Comparison of ENCODE assay signal across 19 mouse cellular contexts in genomic region chr7:80397986-80398385, GRCm38 (mm10). TPM values are rescaled to one million over a fixed set of nuclear protein-coding genes. Genes with fewer than 3 reads are reported as not detected.
DNase-seq lines count a peak whose midpoint lies in the region; TF ChIP-seq lines count a peak whose summit lies in the region.
"Had no signal": no experiment of that assay in that cellular context is flagged by ENCODE, and none has a peak within 500 bp of the region (broad histone marks: within the 10 kb centered on the region; RNA-seq: fewer than 3 reads in every experiment).

No protein-coding gene starts in this region.

- no peak overlapping the region for H3K9ac ChIP-seq in heart, adult 2 months (ENCODE audit: low read depth, low read length)
- H3K9ac ChIP-seq: hindbrain, embryonic 15.5 days; intestine, embryonic 15.5 days; limb, embryonic 15.5 days; liver, embryonic 14.5 days; lung, embryonic 14.5 days had no signal

- DNase-seq in heart, embryonic 10.5 days (ENCODE audit: low spot score) = no peak
- DNase-seq in heart, adult 2 months = no peak
- peak; percentile 41 to 66 for DNase-seq in left cerebral cortex, adult 2 months (ENCODE audit: extremely low spot score in 1 of 2, low spot score in 2 of 2)
- no peak for DNase-seq in left cerebral cortex, adult 11 months (ENCODE audit: low spot score)
- DNase-seq in right cerebral cortex, adult 2 months (ENCODE audit: low spot score in 2 of 2) = peak; percentile 64 to 67
- no peak for DNase-seq in right cerebral cortex, postnatal 14 days
- no peak for DNase-seq in kidney, adult 8-10 months
- DNase-seq: adrenal gland, postnatal 25 days; cerebellum, adult 11 months; kidney, adult 9 months; kidney, postnatal 14 days; lung, embryonic 14.5 days; lung, postnatal 36 days; thymus, postnatal 25 days had no signal

- TF ChIP-seq POLR2A in heart, adult 2 months (IDR thresholded peaks at IDR 0.05; ENCODE audit: insufficient read depth, low read depth, low read length) = no peak

- TF ChIP-seq CTCF in heart, adult 2 months (IDR thresholded peaks at IDR 0.05) = no peak
- TF ChIP-seq CTCF in left cerebral cortex, adult 2 months (IDR thresholded peaks at IDR 0.05) = no peak

- H3K27ac ChIP-seq in heart, embryonic 10.5 days = peak overlapping the region; percentile 32; the same call in 1 of the 2 replicates
- no peak overlapping the region for H3K27ac ChIP-seq in heart, adult 2 months
- peak overlapping the region; percentile 74 for H3K27ac ChIP-seq in left cerebral cortex, adult 2 months
- H3K27ac ChIP-seq: forebrain, embryonic 10.5 days; hindbrain, embryonic 15.5 days; intestine, embryonic 15.5 days; limb, embryonic 15.5 days; liver, embryonic 14.5 days had no signal

- intact Hi-C loops in heart, adult 2 months (cut with DNase I) = loop anchor here (5.0 kb wide), 1 partner anchor 134 kb away; no protein-coding TSS in a partner anchor
- intact Hi-C loops in left cerebral cortex, adult 2 months (cut with DNase I) = loop anchor here (5.0 kb wide), 1 partner anchor 139 kb away; the partner anchor contains the start of gene Blm

- H3K27me3 ChIP-seq in heart, embryonic 10.5 days (ENCODE audit: insufficient read depth, poor library complexity, severe bottlenecking) = no peaks in the 10 kb centered on the region
- no peaks in the 10 kb centered on the region for H3K27me3 ChIP-seq in heart, adult 2 months (ENCODE audit: control insufficient read depth, insufficient read depth, low read length)
- H3K27me3 ChIP-seq: hindbrain, embryonic 15.5 days; intestine, embryonic 15.5 days; limb, embryonic 15.5 days had no signal

- no peaks in the 10 kb centered on the region for H3K9me3 ChIP-seq in heart, embryonic 10.5 days
- H3K9me3 ChIP-seq: forebrain, embryonic 10.5 days; hindbrain, embryonic 15.5 days; intestine, embryonic 15.5 days; limb, embryonic 15.5 days had no signal

- no peak overlapping the region for H3K4me3 ChIP-seq in heart, embryonic 10.5 days
- H3K4me3 ChIP-seq in heart, adult 2 months = no peak overlapping the region
- H3K4me3 ChIP-seq in left cerebral cortex, adult 2 months = no peak overlapping the region
- H3K4me3 ChIP-seq: forebrain, embryonic 10.5 days; hindbrain, embryonic 15.5 days; intestine, embryonic 15.5 days; limb, embryonic 15.5 days had no signal

- peaks cover 56% of the 10 kb centered on the region for H3K36me3 ChIP-seq in heart, embryonic 10.5 days
- no peaks in the 10 kb centered on the region; the same call in 1 of the 2 replicates for H3K36me3 ChIP-seq in heart, adult 2 months (ENCODE audit: control insufficient read depth, insufficient read depth, low read length)

- no peak for TF ChIP-seq EP300 in heart, adult 2 months (IDR thresholded peaks at IDR 0.05; ENCODE audit: insufficient read depth, low read depth, low read length)

- WGBS in heart, embryonic 10.5 days = 88% methylated on average over 9 of the region's 9 CpGs
- WGBS in heart, adult 2 months = 91% methylated on average over 9 of the region's 9 CpGs

- peaks cover 40% of the 10 kb centered on the region for H3K4me1 ChIP-seq in heart, embryonic 10.5 days
- peaks cover 16% of the 10 kb centered on the region for H3K4me1 ChIP-seq in heart, adult 2 months (ENCODE audit: control insufficient read depth, insufficient read depth, low read length)

- peaks cover 6% of the 10 kb centered on the region for H3K79me2 ChIP-seq in heart, adult 2 months (replicated peaks; ENCODE audit: control insufficient read depth, insufficient read depth, low read length)

RNA-seq across cellular contexts. Expression of gene Furin, which starts 7.2 kb away (rescaled TPM):
- polyA plus RNA-seq in heart, embryonic 10.5 days (2016; fragmentation: Nextera tagmentation; extraction: Ambion mirVana) = 18.1 and 20.7 TPM in 2 replicates
- total RNA-seq in heart, adult 2 months (2021) = 100 to 1,000 TPM; 108 to 129 TPM
- 64.9 and 79.4 TPM in 2 replicates for polyA plus RNA-seq in heart, adult 2 months (2012; rRNA removed)
- 10 to 100 TPM; 38.0 to 40.7 TPM for total RNA-seq in left cerebral cortex, adult 2 months (2021)

RNA-seq across cellular contexts. Expression of gene Fes, which starts 10.2 kb away (rescaled TPM):
- polyA plus RNA-seq in heart, embryonic 10.5 days (2016; fragmentation: Nextera tagmentation; extraction: Ambion mirVana) = 9.7 and 11.7 TPM in 2 replicates
- total RNA-seq in heart, adult 2 months (2021) = 1 to 10 TPM; 8.9 to 9.8 TPM
- 15.4 and 17.3 TPM in 2 replicates for polyA plus RNA-seq in heart, adult 2 months (2012; rRNA removed)
- 1 to 10 TPM; 5.3 to 6.8 TPM for total RNA-seq in left cerebral cortex, adult 2 months (2021)

RNA-seq across cellular contexts. Expression of gene Man2a2, which starts 26.8 kb away (rescaled TPM):
- polyA plus RNA-seq in heart, embryonic 10.5 days (2016; fragmentation: Nextera tagmentation; extraction: Ambion mirVana) = 20.0 and 20.9 TPM in 2 replicates
- total RNA-seq in heart, adult 2 months (2021) = 10 to 100 TPM; 55.7 to 58.7 TPM
- 75.8 and 82.4 TPM in 2 replicates for polyA plus RNA-seq in heart, adult 2 months (2012; rRNA removed)
- 100 to 1,000 TPM; 152 to 157 TPM for total RNA-seq in left cerebral cortex, adult 2 months (2021)

RNA-seq across cellular contexts. Expression of gene Hddc3, which starts 55.1 kb away (rescaled TPM):
- polyA plus RNA-seq in heart, embryonic 10.5 days (2016; fragmentation: Nextera tagmentation; extraction: Ambion mirVana) = 18.3 and 18.4 TPM in 2 replicates
- 10 to 100 TPM; 30.0 to 39.9 TPM for total RNA-seq in heart, adult 2 months (2021)
- 47.7 and 77.5 TPM in 2 replicates for polyA plus RNA-seq in heart, adult 2 months (2012; rRNA removed)
- 10 to 100 TPM; 46.4 to 56.4 TPM for total RNA-seq in left cerebral cortex, adult 2 months (2021)

RNA-seq across cellular contexts. Expression of gene Unc45a, which starts 57.2 kb away (rescaled TPM):
- 24.3 and 34.2 TPM in 2 replicates for polyA plus RNA-seq in heart, embryonic 10.5 days (2016; fragmentation: Nextera tagmentation; extraction: Ambion mirVana)
- total RNA-seq in heart, adult 2 months (2021) = 10 to 100 TPM; 15.8 to 16.8 TPM
- polyA plus RNA-seq in heart, adult 2 months (2012; rRNA removed) = 23.0 and 24.0 TPM in 2 replicates
- 10 to 100 TPM; 37.7 to 43.7 TPM for total RNA-seq in left cerebral cortex, adult 2 months (2021)

Comparison
In these comparisons a context has a peak if more than half of its experiments do, and no peak if none do; other contexts are left out.
1. DNase-seq: peak in left cerebral cortex, adult 2 months (2 of 2) and right cerebral cortex, adult 2 months (2 of 2); none in heart, embryonic 10.5 days (single experiment), heart, adult 2 months (0 of 2), left cerebral cortex, adult 11 months (single experiment), right cerebral cortex, postnatal 14 days (single experiment) and kidney, adult 8-10 months (0 of 2).